Mouse (Mus musculus) CH12.LX (cell line): Measurements from ENCODE around the gene Asb17. TPM values are rescaled to one million over a fixed set of nuclear protein-coding genes. Genes with fewer than 3 reads are reported as not detected.

Experiments used
- DNase-seq: peaks from one replicate; pipeline ENCODE4 v3.0.0-alpha.2; 2013; ENCODE audit errors: extremely low read depth
- H3K27ac ChIP-seq: 2 replicates; pipeline ENCODE4 v1.5.1; 2012; ENCODE audit warnings: low read depth, mild to moderate bottlenecking, control low read depth, moderate library complexity; ENCODE audit not compliant: insufficient read depth
- H3K27me3 ChIP-seq: replicated peaks from 2 replicates; pipeline ENCODE3; 2012; ENCODE audit warnings: inconsistent platforms
- H3K36me3 ChIP-seq, 2 experiments: replicated peaks in 1 of 2; 2 replicates each; pipeline versions ENCODE3 to v1.6.1; 2012; ENCODE audit warnings: inconsistent platforms in 1 of 2, low read length in 1 of 2, mild to moderate bottlenecking in 1 of 2, mixed read lengths in 1 of 2, moderate library complexity in 1 of 2; ENCODE audit not compliant: control insufficient read depth in 1 of 2, insufficient read depth in 1 of 2
- H3K4me1 ChIP-seq, 2 experiments: 2 replicates each; pipeline ENCODE4 v1.6.1; 2012; ENCODE audit warnings: inconsistent platforms in 1 of 2, moderate library complexity in 1 of 2; ENCODE audit not compliant: insufficient read depth in 2 of 2, control insufficient read depth in 1 of 2
- H3K4me2 ChIP-seq: 2 replicates; pipeline ENCODE4 v1.6.1; 2012; ENCODE audit warnings: low read depth, mild to moderate bottlenecking, control low read depth; ENCODE audit not compliant: poor library complexity, insufficient read depth, severe bottlenecking
- H3K4me3 ChIP-seq, 3 experiments: fragments of 150-350 bp in 1 of 3; sonication (generic) in 1 of 3; replicated peaks in 1 of 3; 2 replicates each; pipeline versions ENCODE3 to v1.5.1; 2011 to 2012; ENCODE audit warnings: low read depth in 2 of 3, low read length in 2 of 3, mild to moderate bottlenecking in 2 of 3, moderate library complexity in 2 of 3, control low read depth in 1 of 3, improper control_type of control experiment in 1 of 3, inconsistent platforms in 1 of 3, mixed read lengths in 1 of 3; ENCODE audit not compliant: poor library complexity in 1 of 3
- H3K79me2 ChIP-seq: replicated peaks from 2 replicates; pipeline ENCODE4 v1.6.1; 2012; ENCODE audit warnings: mild to moderate bottlenecking, moderate library complexity; ENCODE audit not compliant: control insufficient read depth, poor library complexity, insufficient read depth, severe bottlenecking; ENCODE audit errors: extremely low read depth
- H3K9ac ChIP-seq: 2 replicates; pipeline ENCODE4 v1.6.1; 2012; ENCODE audit warnings: low read depth, mild to moderate bottlenecking, control low read depth, moderate library complexity; ENCODE audit not compliant: insufficient read depth
- H3K9me3 ChIP-seq: replicated peaks from 2 replicates; pipeline ENCODE3; 2012; ENCODE audit warnings: low read length, inconsistent platforms, mixed read lengths
- CHD1 ChIP-seq: IDR thresholded peaks from 2 replicates; pipeline ENCODE4 v1.6.1; 2012; ENCODE audit warnings: low read depth, low read length, improper control_type of control experiment, inconsistent platforms
- E2F4 ChIP-seq: IDR thresholded peaks from 2 replicates; pipeline ENCODE4 v1.6.1; 2011; ENCODE audit warnings: low read depth, low read length, improper control_type of control experiment; ENCODE audit not compliant: insufficient replicate concordance
- ELF1 ChIP-seq: IDR thresholded peaks from 2 replicates; pipeline ENCODE4 v1.6.1; 2014; ENCODE audit warnings: low read depth, mild to moderate bottlenecking, inconsistent platforms, low read length, improper control_type of control experiment
- EP300 ChIP-seq: IDR thresholded peaks from 2 replicates; pipeline ENCODE4 v1.6.1; 2011; ENCODE audit warnings: low read length, improper control_type of control experiment
- ETS1 ChIP-seq: conservative IDR thresholded peaks from 2 replicates; pipeline ENCODE4 v1.6.1; 2012; ENCODE audit warnings: low read depth, mild to moderate bottlenecking, inconsistent platforms, low read length, improper control_type of control experiment, moderate library complexity
- GABPA ChIP-seq: IDR thresholded peaks from 2 replicates; pipeline ENCODE4 v1.6.1; 2012; ENCODE audit warnings: low read depth, low read length, improper control_type of control experiment, inconsistent platforms; ENCODE audit not compliant: insufficient replicate concordance
- HCFC1 ChIP-seq: IDR thresholded peaks from 2 replicates; pipeline ENCODE4 v1.6.1; 2012; ENCODE audit warnings: low read depth, mild to moderate bottlenecking, inconsistent platforms, low read length, improper control_type of control experiment
- JUN ChIP-seq: IDR thresholded peaks from 2 replicates; pipeline ENCODE4 v1.6.1; 2011; ENCODE audit warnings: low read depth, mild to moderate bottlenecking, low read length, improper control_type of control experiment, moderate library complexity; ENCODE audit not compliant: insufficient read depth
- KAT2A ChIP-seq: IDR thresholded peaks from 2 replicates; pipeline ENCODE4 v1.6.1; 2012; ENCODE audit warnings: low read length, improper control_type of control experiment, inconsistent platforms; ENCODE audit not compliant: insufficient replicate concordance
- MAZ ChIP-seq: IDR thresholded peaks from 2 replicates; pipeline ENCODE4 v1.6.1; 2012; ENCODE audit warnings: low read depth, mild to moderate bottlenecking, inconsistent platforms, low read length, improper control_type of control experiment, moderate library complexity
- MXI1 ChIP-seq: IDR thresholded peaks from 2 replicates; pipeline ENCODE4 v1.6.1; 2011; ENCODE audit warnings: mild to moderate bottlenecking, low read depth, low read length, improper control_type of control experiment
- NELFE ChIP-seq: IDR thresholded peaks from 2 replicates; pipeline ENCODE4 v1.6.1; 2011; ENCODE audit warnings: low read depth, low read length, improper control_type of control experiment
- NRF1 ChIP-seq: IDR thresholded peaks from 2 replicates; pipeline ENCODE4 v1.6.1; 2014; ENCODE audit warnings: low read depth, mild to moderate bottlenecking, inconsistent platforms, low read length, improper control_type of control experiment, moderate library complexity
- PAX5 ChIP-seq: IDR thresholded peaks from 2 replicates; pipeline ENCODE4 v1.6.1; 2012; ENCODE audit warnings: low read length, inconsistent platforms, mixed read lengths
- POLR2A ChIP-seq: IDR thresholded peaks from 2 replicates; pipeline ENCODE4 v1.6.1; 2011; ENCODE audit warnings: low read depth, mild to moderate bottlenecking, improper control_type of control experiment, low read length
- SIN3A ChIP-seq: IDR thresholded peaks from 2 replicates; pipeline ENCODE4 v1.6.1; 2012; ENCODE audit warnings: low read length, improper control_type of control experiment, inconsistent platforms
- TBP ChIP-seq: conservative IDR thresholded peaks from 2 replicates; pipeline ENCODE4 v1.6.1; 2011; ENCODE audit warnings: low read depth, low read length, improper control_type of control experiment
- TCF12 ChIP-seq: IDR thresholded peaks from 2 replicates; pipeline ENCODE4 v1.6.1; 2014; ENCODE audit warnings: low read depth, mild to moderate bottlenecking, inconsistent platforms, low read length, improper control_type of control experiment
- UBTF ChIP-seq: IDR thresholded peaks from 2 replicates; pipeline ENCODE4 v1.6.1; 2012; ENCODE audit warnings: low read depth, mild to moderate bottlenecking, inconsistent platforms, low read length, improper control_type of control experiment, moderate library complexity
- USF1 ChIP-seq: IDR thresholded peaks from 2 replicates; pipeline ENCODE4 v1.6.1; 2014; ENCODE audit warnings: low read depth, mild to moderate bottlenecking, inconsistent platforms, low read length, improper control_type of control experiment
- ZC3H11A ChIP-seq: IDR thresholded peaks from 2 replicates; pipeline ENCODE4 v1.6.1; 2012; ENCODE audit warnings: low read depth, mild to moderate bottlenecking, inconsistent platforms, low read length, improper control_type of control experiment
- ZKSCAN1 ChIP-seq: IDR thresholded peaks from 2 replicates; pipeline ENCODE4 v1.6.1; 2012; ENCODE audit warnings: low read depth, inconsistent platforms, low read length, improper control_type of control experiment, borderline replicate concordance
- ZMIZ1 ChIP-seq: IDR thresholded peaks from 2 replicates; pipeline ENCODE4 v1.6.1; 2012; ENCODE audit warnings: low read depth, mild to moderate bottlenecking, inconsistent platforms, low read length, improper control_type of control experiment
- ZNF384 ChIP-seq: IDR thresholded peaks from 2 replicates; pipeline ENCODE4 v1.6.1; 2012; ENCODE audit warnings: low read depth, low read length, improper control_type of control experiment, inconsistent platforms
- dilution Hi-C: fragments of 300-500 bp; cut with MboI; formaldehyde crosslinking; loops from 2 replicates; pipeline ENCODE4 v1.14.3; 2020; ENCODE audit warnings: low sequenced_read_pairs; ENCODE audit not compliant: extremely low pct_unique_long_range_greater_than_20kb, extremely low pct_ligation_motif_present
- in situ Hi-C: fragments of 300-500 bp; cut with MboI; formaldehyde crosslinking; loops from 3 replicates; pipeline ENCODE4 v1.14.3; 2019; ENCODE audit warnings: low sequenced_read_pairs, low pct_ligation_motif_present, low pct_unique_long_range_greater_than_20kb, mixed read lengths
- polyA plus RNA-seq: library from polyadenylated mRNA; unstranded; fragments of >175 nt; gene quantifications from 2 replicates; pipeline ENCODE4 v1.2.1, GENCODE M21; 2012; ENCODE audit warnings: low read depth; ENCODE audit not compliant: insufficient read length
- total RNA-seq, 2 experiments: library from RNA; depleted of rRNA; stranded (reverse); fragments of 300-350 nt in 1 of 2; fragments of >200 nt in 1 of 2; gene quantifications; 2 replicates each; pipeline ENCODE4 v1.2.3; 2012 to 2014

Asb17 gene
- total and polyA plus RNA-seq, 3 experiments: 0.13 to 0.27 TPM; not detected in 1

GRCm38 (mm10) chr3:153823671-153824515, 20.1 kb upstream of the Asb17 start:
- H3K79me2 ChIP-seq: no peaks in the 10 kb centered on the region
- no peak overlapping the region for H3K9ac ChIP-seq
- dilution Hi-C loops: loop anchor here (25.0 kb wide), 1 partner anchor 162 kb away; no protein-coding TSS in a partner anchor
- no peaks in the 10 kb centered on the region for H3K27me3 ChIP-seq
- H3K4me3 ChIP-seq: no peak overlapping the region
- H3K36me3 ChIP-seq: no peaks in the 10 kb centered on the region
- H3K4me2 ChIP-seq: no peak overlapping the region
- no peak for DNase-seq
- H3K27ac ChIP-seq: no peak overlapping the region
- peaks cover 5% of the 10 kb centered on the region for H3K9me3 ChIP-seq
- no peak for TF ChIP-seq TBP
- no peak for TF ChIP-seq ZKSCAN1
- TF ChIP-seq JUN: no peak
- no peak for TF ChIP-seq E2F4
- TF ChIP-seq GABPA: no peak
- TF ChIP-seq HCFC1: no peak
- no peak for TF ChIP-seq ZC3H11A
- no peak for TF ChIP-seq PAX5
- peaks cover 2 to 3% of the 10 kb centered on the region in 2 experiments; a peak in 1 of 4 replicates for H3K4me1 ChIP-seq
- in situ Hi-C loops: no loop called here

- Histone ChIP-seq H3K79me2 (no peaks in the 10 kb centered on the region), H3K9ac (no peak overlapping the region), H3K9me3 (no peaks in the 10 kb centered on the region), H3K4me2 (no peak overlapping the region; the same call in 1 of the 2 replicates), H3K27me3 (no peaks in the 10 kb centered on the region), H3K36me3 (no peaks in the 10 kb centered on the region), H3K4me1 (peaks cover 0 to 2% of the 10 kb centered on the region in 2 experiments; a peak in 1 of 4 replicates), H3K4me3 (no peak overlapping the region), H3K27ac (no peak overlapping the region)
- in situ Hi-C loops: no loop called here
- dilution Hi-C loops: no loop called here
- TF ChIP-seq NRF1 (no peak), ZMIZ1 (no peak), POLR2A (no peak), MAZ (no peak), CHD1 (no peak), EP300 (no peak), TCF12 (no peak), ZNF384 (no peak), SIN3A (no peak), UBTF (no peak), PAX5 (no peak), ETS1 (no peak), TBP (no peak), NELFE (no peak), MXI1 (no peak), KAT2A (no peak), ZKSCAN1 (no peak), USF1 (no peak), ELF1 (no peak)
- DNase-seq: no peak
Observed at GRCm38 (mm10) chr3:153825197-153825596, 18.8 kb upstream of the Asb17 start.
